Mouse (Mus musculus) bone marrow, adult 2 months (tissue): ENCODE measurements at regions not wholly inside any gene's neighbourhood (a gene's known extent, or its start where the extent isn't known, plus 50 kb on each side); places are given as distances from the start of the nearest gene placed in this dataset.

Experiments
- CTCF ChIP-seq: fragments of 200-500 bp; IDR thresholded peaks from 2 replicates; pipeline ENCODE4 v1.5.1; 2011; ENCODE audit warnings: low read length, control low read depth; ENCODE audit not compliant: control insufficient read depth, insufficient read depth
- POLR2A ChIP-seq: fragments of 200-500 bp; IDR thresholded peaks from 2 replicates; pipeline ENCODE4 v1.6.1; 2011; ENCODE audit warnings: low read depth, mild to moderate bottlenecking, control low read depth, low read length, borderline replicate concordance; ENCODE audit not compliant: control insufficient read depth

DNA sequence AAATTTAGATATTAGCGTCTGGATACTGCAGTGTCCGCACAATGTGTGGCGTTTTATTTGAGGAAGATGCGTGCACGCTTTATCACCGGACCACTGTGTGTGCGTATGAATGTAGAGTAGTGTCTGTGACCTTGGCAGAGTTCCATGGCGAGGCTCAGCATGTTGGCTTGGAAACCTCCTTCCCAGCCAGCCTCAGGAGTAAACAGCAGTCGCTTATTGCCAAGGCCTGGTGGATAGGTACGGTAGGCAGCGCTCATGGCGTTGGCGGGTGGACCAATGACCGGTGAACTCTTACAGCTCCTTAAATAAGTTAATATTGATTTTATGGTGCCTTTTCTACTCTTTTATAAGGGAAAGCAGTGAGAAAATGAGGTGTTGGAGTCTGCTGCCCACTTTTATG, 172.9 kb upstream of the Fermt1 start:
- TF ChIP-seq POLR2A, result no peak
- TF ChIP-seq CTCF, result no peak
